Mouse (Mus musculus) regulatory T cell (primary cell): ENCODE measurements around the gene 2610318N02Rik.

Experiments used
- in situ Hi-C: fragments of 300-600 bp; cut with MboI, MseI; formaldehyde crosslinking; loops from one replicate; pipeline ENCODE4 v1.15.1; 2025; ENCODE audit warnings: high pct_unique_total_duplicates

Gene 2610318N02Rik

DNA sequence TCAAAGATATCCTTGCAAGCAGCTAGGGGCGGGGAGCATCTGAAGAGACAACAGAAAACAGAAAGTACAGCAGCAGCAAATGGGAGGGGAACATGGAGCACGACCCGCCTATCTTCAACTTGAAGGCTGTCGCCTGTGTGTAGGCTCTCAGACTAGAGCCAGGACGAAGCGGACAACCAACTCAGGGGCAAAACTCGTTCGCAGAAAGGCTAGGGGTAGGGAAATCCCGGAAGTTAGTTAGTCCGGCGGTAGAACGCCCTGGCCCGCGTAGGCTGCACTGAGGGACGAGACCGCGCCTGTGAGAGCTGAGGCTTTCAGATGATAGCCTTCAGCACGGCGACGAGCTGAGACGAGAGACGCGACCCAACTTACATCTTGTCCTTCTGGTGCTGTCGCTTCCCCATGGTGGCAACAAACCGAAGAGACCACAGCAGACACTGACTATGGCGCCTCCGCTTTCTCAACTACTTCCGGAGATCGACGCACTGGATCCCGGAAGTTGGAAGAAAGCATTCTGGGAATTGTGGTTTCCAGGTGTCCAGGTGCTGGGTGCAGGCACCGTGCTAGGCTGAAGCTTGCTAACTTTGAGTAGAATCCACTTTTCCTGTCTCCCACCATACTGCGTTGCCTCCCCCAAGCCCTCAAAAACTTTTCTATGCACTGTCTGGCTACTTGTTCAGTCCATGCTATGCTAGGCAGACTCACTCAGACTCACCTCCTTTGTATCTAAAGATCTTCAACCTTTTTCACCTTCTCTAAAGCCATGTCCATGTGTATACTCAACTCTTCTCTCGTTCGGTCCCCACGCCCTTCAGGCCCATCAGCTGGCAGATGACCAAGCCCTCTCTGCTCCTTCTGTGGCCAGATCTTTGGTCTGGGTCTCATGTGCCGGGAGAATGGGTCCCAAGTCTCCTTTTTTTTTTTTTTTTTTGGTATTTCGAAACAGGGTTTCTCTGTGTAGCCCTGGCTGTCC lies 13.9 kb downstream of the 2610318N02Rik start, which contains the start of gene Ppil2:
Ppil2 (minus strand) TSS at position 487 of the 973 bp plus-strand sequence.
- in situ Hi-C loops, result loop anchor here (10.0 kb wide), 1 partner anchor 1236 kb away; no protein-coding TSS in a partner anchor

DNA sequence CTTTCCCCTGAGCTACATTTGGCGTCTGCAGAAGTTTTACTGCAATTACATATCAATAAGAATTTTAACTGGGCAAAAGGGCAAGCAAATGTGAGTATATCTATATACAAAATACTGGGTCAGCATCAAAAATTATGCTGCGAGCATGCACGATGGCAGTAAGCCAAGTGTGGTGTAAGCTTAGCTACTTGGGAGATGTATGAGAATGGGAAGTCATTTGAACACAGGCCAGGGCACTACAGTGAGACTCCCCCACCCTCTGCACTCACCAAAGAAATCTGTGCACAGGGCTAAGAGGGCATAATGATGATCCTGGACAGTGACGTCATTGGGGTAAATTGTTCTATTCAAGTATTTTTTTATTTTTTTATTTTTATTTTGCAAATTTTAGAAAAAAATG lies 20.4 kb downstream of the 2610318N02Rik start:
- in situ Hi-C loops, result no loop called here

DNA sequence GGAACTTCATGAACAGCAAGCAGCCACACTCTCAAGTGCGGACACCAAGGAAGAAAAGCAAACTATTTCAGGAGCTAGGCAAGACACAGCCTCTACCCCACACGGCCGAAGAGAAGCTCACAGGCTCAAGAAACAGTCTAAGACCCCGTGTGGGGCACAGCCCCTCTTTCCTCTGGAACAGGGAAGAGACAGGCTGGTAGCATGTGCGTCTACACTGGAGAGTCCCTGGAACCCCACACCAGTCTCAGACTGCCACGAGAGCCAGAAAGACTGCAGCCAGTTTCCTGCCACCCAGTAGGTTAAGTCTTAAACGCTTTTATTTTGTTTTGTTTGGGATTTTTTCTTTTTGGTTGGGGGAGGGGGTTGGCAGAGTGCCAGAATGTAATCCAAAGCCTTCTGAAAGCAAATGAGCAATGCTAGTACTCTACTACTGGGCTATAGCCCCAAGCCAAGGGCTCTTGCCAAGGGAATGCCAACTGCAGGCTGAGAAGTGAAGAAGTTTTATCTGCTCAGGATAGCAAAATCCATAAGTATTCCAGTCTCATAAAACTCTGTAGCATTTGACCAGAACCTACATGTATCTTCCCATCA lies 22.2 kb downstream of the 2610318N02Rik start:
- in situ Hi-C loops, result no loop called here

DNA sequence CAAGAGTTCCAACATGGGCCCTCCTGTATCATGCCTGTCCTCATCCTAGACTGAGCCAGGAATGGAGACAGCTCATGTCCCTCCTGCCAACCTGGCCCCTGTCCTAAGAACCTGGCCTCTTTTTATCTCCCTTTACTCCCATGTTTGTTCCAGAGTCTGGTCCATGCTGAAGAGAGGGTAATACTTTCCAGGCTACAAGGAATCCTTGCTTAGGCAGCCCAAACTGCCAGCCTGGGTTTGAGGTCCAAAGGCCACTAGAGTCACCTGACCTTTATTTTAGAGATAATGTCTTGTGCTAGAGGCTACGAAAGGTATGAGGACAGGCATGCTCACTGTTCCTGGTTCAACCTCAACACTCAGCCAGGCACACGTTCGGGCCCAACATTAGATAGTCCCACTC lies 28.0 kb downstream of the 2610318N02Rik start:
- in situ Hi-C loops, result no loop called here

DNA sequence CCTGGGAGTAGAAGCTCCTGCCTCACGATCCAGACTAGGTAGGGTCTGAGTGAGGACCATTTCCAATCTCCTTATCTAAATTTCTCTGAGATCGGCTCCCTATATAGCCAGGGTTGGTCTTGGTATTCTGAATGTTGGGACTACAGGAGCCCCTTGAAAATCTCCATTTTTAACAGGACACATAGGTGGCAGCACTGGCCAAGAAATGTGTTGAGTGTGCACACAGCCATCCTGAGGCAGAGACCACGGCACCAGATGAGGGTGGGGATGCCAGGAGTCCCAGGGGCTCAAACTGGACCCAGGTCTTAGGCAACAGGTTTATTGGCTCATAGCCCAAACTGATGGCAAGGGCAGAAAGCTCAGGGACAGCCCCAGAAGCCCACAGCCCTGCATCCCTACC lies 36.6 kb downstream of the 2610318N02Rik start:
- in situ Hi-C loops, result no loop called here

DNA sequence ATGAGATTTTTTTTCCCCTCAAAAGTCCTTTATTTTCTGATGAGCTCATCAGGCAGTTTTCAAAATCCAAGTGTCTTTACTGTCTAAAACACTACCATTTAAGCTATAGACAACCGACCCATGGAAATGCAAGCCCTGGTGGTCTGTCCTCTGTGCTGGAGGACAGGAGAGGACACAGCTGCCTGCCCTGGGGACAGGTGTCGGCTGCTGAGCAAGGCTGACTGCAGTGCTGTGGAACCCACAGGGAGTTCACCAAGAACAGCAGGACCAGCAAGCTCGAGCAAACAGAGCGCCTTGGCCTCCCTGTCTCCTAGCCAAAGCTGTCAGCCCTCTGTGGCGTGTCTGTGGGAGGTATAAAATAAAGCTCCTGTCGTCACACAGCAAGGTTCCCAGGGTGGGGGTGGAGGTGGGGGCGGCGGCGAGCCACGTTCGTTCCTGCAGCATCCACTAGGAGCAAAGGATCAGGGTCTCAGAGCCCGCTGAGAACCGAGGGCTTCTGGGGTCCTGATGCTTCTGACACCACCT lies 38.2 kb downstream of the 2610318N02Rik start:
- in situ Hi-C loops, result no loop called here

DNA sequence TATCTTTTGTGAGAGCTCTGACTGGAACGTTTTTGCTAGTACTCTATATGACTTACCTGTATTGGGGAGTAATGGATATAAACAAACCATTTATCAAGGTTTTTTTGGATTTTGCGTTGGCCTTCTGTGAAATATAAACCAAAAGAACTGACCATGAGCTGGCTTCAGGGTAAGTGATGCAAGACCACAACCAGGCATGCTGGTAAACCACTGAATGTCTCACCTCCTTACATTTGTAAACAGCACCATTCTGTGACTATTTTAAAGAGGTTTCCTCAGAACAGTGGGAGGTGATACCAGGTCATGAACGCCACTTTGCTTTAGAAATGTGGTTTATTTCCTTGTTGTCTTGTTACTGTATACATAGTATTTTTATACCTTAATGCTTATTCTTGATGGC lies 38.7 kb downstream of the 2610318N02Rik start:
- in situ Hi-C loops, result no loop called here

DNA sequence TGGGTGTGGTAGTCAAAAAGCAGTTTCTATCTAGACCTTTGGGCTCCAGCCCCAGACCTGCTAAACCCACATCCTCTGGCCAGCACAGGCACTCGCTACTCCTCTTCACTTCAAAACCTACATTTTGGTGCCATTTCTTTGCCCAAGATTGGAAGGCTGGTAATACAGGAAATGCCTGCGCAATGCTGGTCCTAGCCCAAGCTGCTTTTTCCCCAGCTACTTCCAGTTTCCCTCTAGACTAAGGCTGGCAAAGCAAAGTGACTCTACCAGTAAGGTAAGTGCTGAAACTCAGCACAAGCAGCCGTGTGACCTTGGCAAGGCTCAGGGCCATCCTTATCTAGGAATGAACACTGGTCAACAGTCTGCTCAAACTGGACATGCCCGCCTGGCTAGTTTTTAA lies 39.3 kb downstream of the 2610318N02Rik start:
- in situ Hi-C loops, result no loop called here

DNA sequence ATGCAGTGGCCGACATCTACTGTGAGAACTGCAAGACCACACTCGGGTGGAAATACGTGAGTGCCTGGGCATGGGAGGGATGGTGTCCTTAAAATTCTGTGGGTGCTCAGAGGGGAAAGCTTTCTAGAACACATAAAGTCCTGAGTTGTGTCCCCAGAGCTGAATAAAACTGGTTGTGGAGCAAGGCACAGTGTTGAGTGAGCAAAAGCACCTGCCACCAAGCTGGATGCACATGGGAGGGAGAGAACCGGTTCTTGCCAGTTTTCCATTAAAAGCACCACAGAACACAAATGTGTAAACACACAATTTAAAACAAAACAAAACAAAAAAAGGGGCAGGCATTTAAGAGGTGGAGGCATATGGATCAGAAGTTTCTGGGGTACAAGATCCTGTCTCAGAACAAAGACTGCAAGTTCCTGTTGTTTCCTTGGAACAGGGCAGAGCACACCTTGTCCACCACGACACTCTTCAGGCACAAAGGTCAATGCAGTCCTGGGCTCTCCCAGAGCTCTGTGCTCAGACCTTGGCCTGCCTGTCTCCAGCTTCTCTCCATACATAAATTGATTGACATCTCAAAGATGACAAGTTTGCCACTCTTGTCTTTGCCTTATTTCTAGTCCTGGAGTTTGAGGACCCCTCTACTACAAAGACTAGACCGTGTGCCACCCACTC lies 42.7 kb downstream of the 2610318N02Rik start:
- in situ Hi-C loops, result no loop called here

DNA sequence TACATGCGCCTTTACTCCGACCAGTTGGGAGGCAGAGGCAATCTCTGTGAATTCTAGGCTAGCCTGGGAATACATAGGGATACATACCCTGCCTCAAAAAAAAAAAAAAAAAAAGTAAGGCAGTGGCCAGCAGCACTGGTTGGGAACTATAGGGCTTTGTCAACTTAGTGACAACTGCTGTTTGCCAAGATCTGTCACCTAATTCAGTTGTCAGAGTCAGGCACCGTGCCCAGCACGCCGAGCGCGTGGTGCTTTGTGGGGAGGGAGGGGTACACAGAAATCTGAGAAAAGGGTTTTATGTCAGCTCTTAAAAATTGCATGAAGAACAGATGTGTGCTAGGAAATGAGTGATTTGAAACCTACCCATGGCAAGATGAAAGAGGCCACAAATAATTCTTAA lies 46.9 kb downstream of the 2610318N02Rik start:
- in situ Hi-C loops, result no loop called here

DNA sequence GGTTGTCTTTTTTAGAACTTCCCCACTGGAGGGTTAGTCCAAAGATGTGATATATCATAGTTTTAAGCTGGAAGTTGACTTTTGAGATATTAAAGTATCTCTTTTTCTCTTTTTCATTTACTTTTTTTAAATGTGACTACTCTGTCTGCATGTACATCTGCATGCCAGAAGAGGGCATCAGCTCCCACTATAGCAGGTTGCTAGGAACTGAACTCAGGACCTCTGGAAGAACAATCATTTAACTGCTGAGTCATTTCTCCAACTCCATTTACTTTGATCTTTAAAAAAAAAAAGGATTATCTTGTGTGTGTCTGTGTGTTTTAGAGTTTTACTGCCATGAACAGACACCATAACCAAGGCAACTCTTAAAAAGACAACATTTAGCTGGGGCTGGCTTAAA lies 48.1 kb downstream of the 2610318N02Rik start:
- in situ Hi-C loops, result no loop called here

DNA sequence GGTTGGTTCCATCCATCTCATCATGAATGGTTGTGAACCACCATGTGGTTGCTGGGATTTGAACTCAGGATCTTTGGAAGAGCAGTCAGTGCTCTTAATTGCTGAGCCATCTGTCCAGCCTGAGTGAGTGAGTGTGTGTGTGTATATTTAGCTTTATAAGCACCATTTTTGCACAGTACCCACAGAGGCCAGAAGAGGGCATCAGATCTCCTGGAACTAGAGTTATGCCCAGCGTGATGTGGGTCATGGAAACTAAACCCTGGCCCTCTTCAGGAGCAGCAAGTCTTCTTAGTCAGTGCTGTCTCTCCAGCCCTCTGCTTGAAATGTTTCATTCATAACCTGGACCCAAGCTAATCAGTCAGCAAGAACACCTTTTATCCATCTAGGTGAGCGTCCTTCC lies 48.7 kb downstream of the 2610318N02Rik start:
- in situ Hi-C loops, result no loop called here

DNA sequence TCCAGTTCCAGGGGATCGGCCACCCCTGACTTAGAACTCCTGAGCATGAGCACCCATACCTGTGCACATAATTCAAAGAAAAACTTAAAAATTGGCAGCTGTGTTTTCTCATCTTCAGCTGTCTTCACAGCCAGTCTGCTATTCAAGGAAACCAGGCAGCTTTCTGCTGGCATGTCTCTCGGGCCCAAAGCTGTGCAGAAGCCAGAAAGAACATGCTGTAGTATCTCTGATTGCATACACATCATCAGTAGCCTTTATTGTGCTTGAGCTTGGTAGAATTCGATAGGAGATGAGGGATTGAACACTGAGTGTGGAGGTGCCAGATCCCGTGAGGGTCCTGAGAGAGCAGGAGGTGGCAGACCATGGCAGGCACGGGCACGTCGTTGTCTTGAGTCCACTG lies 52.0 kb downstream of the 2610318N02Rik start:
- in situ Hi-C loops, result no loop called here

DNA sequence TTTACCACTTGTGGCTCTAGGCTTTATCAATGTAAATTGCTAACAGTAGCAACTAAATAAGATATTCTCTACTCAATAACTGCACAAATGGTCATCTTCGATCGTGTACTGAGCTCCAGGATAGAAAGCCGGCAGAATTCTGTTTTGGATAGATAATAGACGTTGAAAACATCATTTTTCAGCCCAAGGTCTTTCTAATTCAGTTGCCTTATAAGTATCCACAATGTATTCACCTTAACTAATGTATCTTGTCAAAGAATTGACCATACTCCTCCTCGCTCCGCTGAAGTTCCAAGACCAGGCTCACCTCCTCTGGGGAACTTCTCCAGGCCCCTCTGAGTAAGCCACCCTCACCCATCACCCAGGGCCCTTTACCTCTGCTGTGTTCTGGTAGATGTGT lies 54.3 kb downstream of the 2610318N02Rik start:
- in situ Hi-C loops, result no loop called here

DNA sequence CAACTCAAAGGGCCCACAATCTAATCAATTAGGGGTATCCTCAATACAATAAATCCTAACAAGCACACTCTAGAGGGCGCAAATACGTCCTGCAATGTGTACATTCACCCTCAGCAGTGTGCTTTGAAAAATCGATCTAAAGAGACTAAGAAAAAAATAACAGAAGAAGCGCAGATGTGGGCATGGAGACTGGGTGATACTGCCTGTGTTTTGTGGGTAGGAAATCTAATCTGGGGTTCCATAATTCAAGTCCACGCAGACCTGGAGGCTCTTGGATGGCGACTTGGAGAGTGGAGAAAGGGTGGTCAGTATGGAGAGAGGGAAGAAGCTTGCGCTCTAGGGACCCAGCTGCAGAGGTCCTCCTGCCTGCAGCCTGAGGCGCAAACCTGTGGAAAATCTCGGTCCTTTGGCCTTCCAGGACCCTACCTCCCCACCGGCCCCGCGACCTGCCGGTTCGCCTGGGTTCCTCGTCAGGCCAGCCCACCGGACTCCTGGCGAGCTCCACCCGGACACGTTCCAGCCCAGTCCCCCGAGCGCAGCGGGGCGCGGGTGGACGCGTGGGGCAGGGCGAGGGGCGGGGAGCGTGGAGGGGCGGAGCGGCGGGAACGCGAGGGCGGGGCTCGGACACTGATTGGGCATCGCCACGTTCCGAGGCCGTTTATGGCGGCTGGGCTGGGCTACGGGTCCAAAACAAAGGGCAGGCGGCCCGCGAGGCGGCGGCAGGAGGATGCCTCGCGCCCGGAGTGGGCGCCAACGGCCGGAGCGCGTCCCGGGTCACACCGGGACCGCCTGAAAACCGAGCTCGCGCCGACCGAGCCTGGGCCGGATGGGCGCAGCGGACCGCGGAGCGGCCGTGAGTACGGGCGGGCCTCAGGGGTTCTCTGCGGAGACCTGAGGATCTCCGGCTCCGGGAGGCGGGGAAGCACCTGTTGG lies 55.2 kb downstream of the 2610318N02Rik start, which contains the start of gene Ypel1:
Ypel1 (plus strand) TSS at position 186 of the 933 bp plus-strand sequence.
- in situ Hi-C loops, result no loop called here

DNA sequence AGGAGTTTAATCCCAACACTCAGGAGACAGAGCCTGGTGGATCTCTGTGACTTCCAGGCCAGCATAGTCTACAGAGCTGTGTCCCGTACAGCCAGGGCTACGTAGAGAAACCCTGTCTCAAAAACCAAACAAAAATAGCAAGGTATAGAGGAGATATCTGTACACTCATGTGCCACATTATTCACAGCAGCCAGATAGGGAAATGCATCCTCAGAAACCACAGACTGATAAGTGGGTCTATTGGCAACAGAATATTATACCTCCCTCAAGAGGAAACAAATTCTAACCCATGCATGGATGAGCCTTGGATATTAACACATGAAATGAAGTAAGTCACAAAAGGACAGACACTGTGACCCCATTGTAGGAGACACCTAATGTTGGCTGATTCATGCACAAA lies 57.4 kb downstream of the 2610318N02Rik start:
- in situ Hi-C loops, result no loop called here
